10 mouse cellular contexts compared by ENCODE assay signal in the genomic region with DNA sequence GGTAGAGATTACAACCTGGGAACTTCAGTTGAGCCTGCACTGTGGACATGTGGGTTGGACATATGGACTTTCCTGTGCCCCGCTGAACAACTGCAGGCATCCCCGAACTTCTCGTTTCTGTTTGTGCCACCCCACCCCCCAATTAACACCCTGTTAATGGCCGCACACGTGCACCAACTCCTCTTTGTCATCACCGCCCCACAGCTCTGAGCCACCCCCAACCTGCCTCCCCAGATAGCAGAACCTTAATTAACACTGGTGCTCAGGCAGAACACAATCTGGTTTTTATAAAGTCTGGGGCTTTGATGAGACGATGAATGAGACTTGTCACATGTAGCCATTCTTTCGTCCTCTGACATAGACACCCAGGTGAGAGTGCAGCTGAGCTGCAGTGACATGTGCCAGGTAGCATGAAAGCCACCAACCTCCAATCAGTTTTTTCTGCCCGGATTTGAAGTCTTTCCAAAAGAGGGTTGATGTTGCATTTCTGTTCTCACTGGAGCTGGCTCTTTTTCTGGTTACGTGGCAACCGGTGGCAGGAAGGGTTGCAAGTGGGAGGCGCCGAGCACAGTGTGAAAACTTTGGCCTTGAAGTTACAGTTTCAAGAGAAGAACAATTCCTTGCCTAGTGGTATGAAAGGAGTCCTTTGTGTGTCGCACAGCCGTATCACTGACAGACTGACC.
DNase-seq lines count a peak whose midpoint lies in the region; ATAC-seq and TF ChIP-seq lines count a peak whose summit lies in the region.
"Had no signal": no experiment of that assay in that cellular context is flagged by ENCODE, and none has a peak within 500 bp of the region (broad histone marks: within the 10 kb centered on the region; RNA-seq: fewer than 3 reads in every experiment).

No protein-coding gene starts in this region.

- TF ChIP-seq CTCF in lung, adult 2 months (IDR thresholded peaks at IDR 0.05; ENCODE audit: insufficient read depth, low read length) = no peak

- H3K9ac ChIP-seq in forebrain, embryonic 12.5 days = no peak overlapping the region
- H3K9ac ChIP-seq: embryonic facial prominence, embryonic 13.5 days had no signal

- no peak for TF ChIP-seq POLR2A in lung, adult 2 months (IDR thresholded peaks at IDR 0.05; ENCODE audit: borderline replicate concordance, extremely low read depth, low read depth, low read length)

- H3K4me1 ChIP-seq in forebrain, embryonic 12.5 days = peaks cover 14% of the 10 kb centered on the region
- no peaks in the 10 kb centered on the region for H3K4me1 ChIP-seq in lung, adult 2 months (ENCODE audit: control insufficient read depth, insufficient read depth, low read length)

- peak; percentile 61; the same call in 1 of the 2 replicates for ATAC-seq in forebrain, embryonic 12.5 days (ENCODE audit: low FRiP score)
- no peak for ATAC-seq in megakaryocyte progenitor cell, adult 5-6 weeks (replicated peaks; ENCODE audit: poor library complexity)

- H3K27ac ChIP-seq in forebrain, embryonic 12.5 days = no peak overlapping the region
- H3K27ac ChIP-seq: embryonic facial prominence, embryonic 13.5 days had no signal

- no peaks in the 10 kb centered on the region for H3K9me3 ChIP-seq in forebrain, embryonic 12.5 days
- H3K9me3 ChIP-seq: embryonic facial prominence, embryonic 13.5 days had no signal

- H3K4me2 ChIP-seq in forebrain, embryonic 12.5 days = peak overlapping the region; percentile 30
- H3K4me2 ChIP-seq: embryonic facial prominence, embryonic 13.5 days had no signal

- no peaks in the 10 kb centered on the region for H3K36me3 ChIP-seq in forebrain, embryonic 12.5 days (replicated peaks)
- H3K36me3 ChIP-seq: embryonic facial prominence, embryonic 13.5 days had no signal

- H3K4me3 ChIP-seq in forebrain, embryonic 12.5 days (replicated peaks) = no peak overlapping the region
- no peak overlapping the region for H3K4me3 ChIP-seq in lung, adult 2 months (replicated peaks; ENCODE audit: extremely low read depth, low read depth, low read length)
- H3K4me3 ChIP-seq: embryonic facial prominence, embryonic 13.5 days had no signal

- H3K27me3 ChIP-seq in forebrain, embryonic 12.5 days = peaks cover 50% of the 10 kb centered on the region

- 25% methylated on average over 15 of the region's 15 CpGs for WGBS in forebrain, embryonic 12.5 days
- WGBS in lung, adult 2 months = 70% methylated on average over 15 of the region's 15 CpGs

- intact Hi-C loops in left cerebral cortex, postnatal 10 days (cut with DNase I) = no loop called here
- intact Hi-C loops in gastrocnemius, postnatal 14 days (cut with DNase I; ENCODE audit: low total_unique reads) = no loop called here

- DNase-seq in left cerebral cortex, adult 9 months (ENCODE audit: low spot score in 2 of 2) = peak; percentile 15 to 18
- DNase-seq in left cerebral cortex, postnatal 10 days (ENCODE audit: extremely low spot score in 1 of 2, low spot score in 2 of 2) = no peak
- DNase-seq in layer of hippocampus, adult 11-12 months (ENCODE audit: low spot score) = peak; percentile 32
- DNase-seq in neural tube, embryonic 10.5 days (ENCODE audit: extremely low spot score, low spot score) = peak; percentile 21
- no peak for DNase-seq in gastrocnemius, postnatal 14 days
- DNase-seq in lung, adult 2 months = no peak
- DNase-seq: kidney, adult 11 months had no signal

Comparison
In these comparisons a context has a peak if more than half of its experiments do, and no peak if none do; other contexts are left out.
1. DNase-seq: peak in left cerebral cortex, adult 9 months (2 of 2), layer of hippocampus, adult 11-12 months (single experiment) and neural tube, embryonic 10.5 days (single experiment); none in left cerebral cortex, postnatal 10 days (0 of 2), gastrocnemius, postnatal 14 days (single experiment) and lung, adult 2 months (single experiment).